Mouse (Mus musculus): ENCODE measurements around the gene Efcab9. TPM values are rescaled to one million over a fixed set of nuclear protein-coding genes. Genes with fewer than 3 reads are reported as not detected.

The Efcab9 gene
- total and polyA plus RNA-seq, 2 experiments = not detected

DNA sequence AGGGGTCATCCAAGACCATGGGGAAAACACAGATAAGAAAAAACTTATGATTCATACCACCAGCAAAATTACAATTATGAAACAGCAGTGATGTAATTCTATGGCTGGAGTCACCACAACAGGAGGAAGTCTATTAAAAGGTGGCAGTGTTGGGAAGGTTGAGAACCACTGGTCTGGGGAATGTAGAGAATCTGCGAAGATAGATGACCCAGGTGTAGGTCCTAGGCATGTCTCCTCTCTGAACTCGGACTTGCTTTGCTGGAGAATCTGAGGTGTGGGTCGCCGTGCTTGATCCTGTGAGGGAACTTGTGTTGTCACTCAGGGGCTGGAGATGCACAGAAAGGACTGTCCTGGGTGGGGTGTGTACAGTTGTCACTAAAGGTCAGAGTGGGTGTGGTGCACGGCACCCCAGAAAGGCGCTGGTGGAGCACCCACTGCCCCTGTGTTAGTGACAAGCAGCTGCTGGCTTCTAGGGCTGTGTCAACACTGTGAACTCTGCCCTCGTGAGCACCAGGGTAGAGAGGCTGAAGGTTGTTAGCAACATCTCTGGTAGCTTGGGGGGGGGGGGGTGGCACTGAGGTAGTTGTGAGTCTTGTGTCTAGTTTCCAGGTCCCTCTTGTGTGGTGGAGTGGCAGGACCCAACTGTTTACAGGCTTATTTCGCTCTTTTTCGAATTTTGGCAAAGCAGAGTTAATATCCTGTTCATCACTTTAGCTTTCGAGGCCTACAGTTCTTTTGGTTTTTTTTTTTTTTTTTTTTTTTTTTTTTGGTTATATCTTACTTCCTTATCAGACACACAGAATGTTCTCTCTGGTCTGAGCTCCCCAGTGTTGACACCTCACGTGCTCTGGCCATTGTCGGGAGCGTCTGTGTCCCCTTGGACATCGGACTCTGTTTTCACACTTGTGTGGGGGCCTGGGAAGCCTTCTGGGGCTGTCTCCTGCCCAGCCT lies 22.5 kb upstream of the Efcab9 start:
- Histone ChIP-seq H3K9ac (ENCODE audit: low read depth, low read length) (no peak overlapping the region), H3K79me2 (ENCODE audit: control insufficient read depth, insufficient read depth, low read length) (no peaks in the 10 kb centered on the region), H3K4me3 (ENCODE audit: insufficient read depth, low read depth, low read length) (no peak overlapping the region), H3K36me3 (ENCODE audit: control insufficient read depth, insufficient read depth, low read length) (no peaks in the 10 kb centered on the region), H3K4me1 (ENCODE audit: control insufficient read depth, insufficient read depth, low read length) (peaks cover 10% of the 10 kb centered on the region; the same call in 1 of the 2 replicates), H3K27ac (replicated peaks; ENCODE audit: insufficient read depth, low read depth, low read length) (0 out of 2 replicates have a peak overlapping the region, but pooled peaks have one; percentile 5), H3K27me3 (ENCODE audit: control insufficient read depth, insufficient read depth, low read length) (no peaks in the 10 kb centered on the region)
- DNase-seq (ENCODE audit: extremely low read depth, low read depth, low spot score) = peak; percentile 63
- no peak for TF ChIP-seq CTCF (IDR thresholded peaks at IDR 0.05; ENCODE audit: low read depth, low read length)
- no peak for TF ChIP-seq POLR2A (IDR thresholded peaks at IDR 0.05; ENCODE audit: extremely low read depth, insufficient read depth, low read length)
- WGBS = 44% methylated on average over 14 of the region's 14 CpGs

GRCm38 (mm10) chr11:32553311-32554140 lies 21.6 kb upstream of the Efcab9 start:
- no peak for TF ChIP-seq POLR2A (IDR thresholded peaks at IDR 0.05; ENCODE audit: extremely low read depth, insufficient read depth, low read length)
- no peak for TF ChIP-seq CTCF (IDR thresholded peaks at IDR 0.05; ENCODE audit: low read depth, low read length)
- Histone ChIP-seq H3K79me2 (ENCODE audit: control insufficient read depth, insufficient read depth, low read length) (no peaks in the 10 kb centered on the region), H3K27me3 (ENCODE audit: control insufficient read depth, insufficient read depth, low read length) (no peaks in the 10 kb centered on the region), H3K4me1 (ENCODE audit: control insufficient read depth, insufficient read depth, low read length) (peaks cover 10% of the 10 kb centered on the region; the same call in 1 of the 2 replicates), H3K27ac (replicated peaks; ENCODE audit: insufficient read depth, low read depth, low read length) (no peak overlapping the region; the same call in 1 of the 2 replicates), H3K9ac (ENCODE audit: low read depth, low read length) (no peak overlapping the region), H3K4me3 (ENCODE audit: insufficient read depth, low read depth, low read length) (no peak overlapping the region), H3K36me3 (ENCODE audit: control insufficient read depth, insufficient read depth, low read length) (no peaks in the 10 kb centered on the region)
- no peak for DNase-seq (ENCODE audit: extremely low read depth, low read depth, low spot score)
- WGBS = 66% methylated on average over 14 of the region's 14 CpGs

- peak; percentile 78 for DNase-seq (ENCODE audit: extremely low read depth, low read depth, low spot score)
- Histone ChIP-seq H3K27me3 (ENCODE audit: control insufficient read depth, insufficient read depth, low read length) (no peaks in the 10 kb centered on the region), H3K79me2 (ENCODE audit: control insufficient read depth, insufficient read depth, low read length) (no peaks in the 10 kb centered on the region), H3K4me3 (ENCODE audit: insufficient read depth, low read depth, low read length) (no peak overlapping the region), H3K4me1 (ENCODE audit: control insufficient read depth, insufficient read depth, low read length) (peaks cover 10% of the 10 kb centered on the region; the same call in 1 of the 2 replicates), H3K9ac (ENCODE audit: low read depth, low read length) (no peak overlapping the region), H3K36me3 (ENCODE audit: control insufficient read depth, insufficient read depth, low read length) (no peaks in the 10 kb centered on the region), H3K27ac (replicated peaks; ENCODE audit: insufficient read depth, low read depth, low read length) (no peak overlapping the region; the same call in 1 of the 2 replicates)
- TF ChIP-seq CTCF (IDR thresholded peaks at IDR 0.05; ENCODE audit: low read depth, low read length) (no peak), POLR2A (IDR thresholded peaks at IDR 0.05; ENCODE audit: extremely low read depth, insufficient read depth, low read length) (no peak)
- WGBS = 44% methylated on average over 13 of the region's 13 CpGs
Measured at GRCm38 (mm10) chr11:32552401-32553090, 20.7 kb upstream of the Efcab9 start.

- H3K27me3 ChIP-seq (ENCODE audit: control insufficient read depth, insufficient read depth, low read length) = no peaks in the 10 kb centered on the region
- no peak overlapping the region for H3K27ac ChIP-seq (replicated peaks; ENCODE audit: insufficient read depth, low read depth, low read length)
- H3K9ac ChIP-seq (ENCODE audit: low read depth, low read length) = no peak overlapping the region
- WGBS = 88% methylated on average over 12 of the region's 12 CpGs
- no peak for DNase-seq (ENCODE audit: extremely low read depth, low read depth, low spot score)
- no peak for TF ChIP-seq CTCF (IDR thresholded peaks at IDR 0.05; ENCODE audit: low read depth, low read length)
- no peak for TF ChIP-seq POLR2A (IDR thresholded peaks at IDR 0.05; ENCODE audit: extremely low read depth, insufficient read depth, low read length)
- H3K79me2 ChIP-seq (ENCODE audit: control insufficient read depth, insufficient read depth, low read length) = no peaks in the 10 kb centered on the region
- peaks cover 10% of the 10 kb centered on the region; the same call in 1 of the 2 replicates for H3K4me1 ChIP-seq (ENCODE audit: control insufficient read depth, insufficient read depth, low read length)
- no peak overlapping the region for H3K4me3 ChIP-seq (ENCODE audit: insufficient read depth, low read depth, low read length)
- no peaks in the 10 kb centered on the region for H3K36me3 ChIP-seq (ENCODE audit: control insufficient read depth, insufficient read depth, low read length)
Measured at GRCm38 (mm10) chr11:32551579-32552297, 19.9 kb upstream of the Efcab9 start.

DNA sequence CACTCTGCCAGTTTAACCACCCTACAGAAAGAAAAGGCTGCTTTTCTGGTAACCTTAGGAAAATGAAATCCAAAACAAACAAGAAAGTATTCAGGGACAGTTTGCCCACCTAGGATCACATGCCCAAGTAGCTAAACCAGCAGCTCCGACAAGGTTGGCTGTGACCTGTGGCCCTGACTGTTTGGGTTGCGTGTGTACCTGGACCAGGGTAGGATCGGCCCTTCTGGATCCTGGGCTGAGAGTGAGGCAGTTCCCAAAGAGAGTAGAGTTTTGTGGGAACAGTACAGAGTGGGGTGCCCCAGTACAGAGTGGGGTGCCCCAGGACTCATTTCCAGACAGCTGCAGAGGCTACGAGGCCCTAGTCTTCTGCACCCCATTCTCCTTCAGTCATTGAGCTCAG lies 19.2 kb upstream of the Efcab9 start:
- WGBS = 84% methylated on average over 4 of the region's 4 CpGs
- DNase-seq (ENCODE audit: extremely low read depth, low read depth, low spot score) = no peak
- H3K27ac ChIP-seq (replicated peaks; ENCODE audit: insufficient read depth, low read depth, low read length) = no peak overlapping the region
- H3K27me3 ChIP-seq (ENCODE audit: control insufficient read depth, insufficient read depth, low read length) = no peaks in the 10 kb centered on the region
- H3K4me3 ChIP-seq (ENCODE audit: insufficient read depth, low read depth, low read length) = no peak overlapping the region
- H3K36me3 ChIP-seq (ENCODE audit: control insufficient read depth, insufficient read depth, low read length) = no peaks in the 10 kb centered on the region
- TF ChIP-seq POLR2A (IDR thresholded peaks at IDR 0.05; ENCODE audit: extremely low read depth, insufficient read depth, low read length) (no peak), CTCF (IDR thresholded peaks at IDR 0.05; ENCODE audit: low read depth, low read length) (no peak)
- no peak overlapping the region for H3K9ac ChIP-seq (ENCODE audit: low read depth, low read length)
- H3K79me2 ChIP-seq (ENCODE audit: control insufficient read depth, insufficient read depth, low read length) = no peaks in the 10 kb centered on the region
- peaks cover 8% of the 10 kb centered on the region; the same call in 1 of the 2 replicates for H3K4me1 ChIP-seq (ENCODE audit: control insufficient read depth, insufficient read depth, low read length)

All from liver, adult 2 months (tissue).